In genomic region chr9:115658477-115658876, GRCm38 (mm10) we compare ENCODE assay signal across 24 mouse cellular contexts.
"Had no signal": no experiment of that assay in that cellular context is flagged by ENCODE, and none has a peak within 500 bp of the region (broad histone marks: within the 10 kb centered on the region; RNA-seq: fewer than 3 reads in every experiment).

No protein-coding gene starts in this region.

- H3K27me3 ChIP-seq: intestine, embryonic 15.5 days; limb, embryonic 12.5 days; limb, embryonic 15.5 days; midbrain, embryonic 15.5 days; neural tube, embryonic 12.5 days; neural tube, embryonic 15.5 days had no signal

- H3K36me3 ChIP-seq: intestine, embryonic 15.5 days; limb, embryonic 12.5 days; limb, embryonic 15.5 days; midbrain, embryonic 12.5 days; midbrain, embryonic 15.5 days; neural tube, embryonic 12.5 days; neural tube, embryonic 15.5 days had no signal

- H3K4me1 ChIP-seq: limb, embryonic 15.5 days; midbrain, embryonic 12.5 days; midbrain, embryonic 15.5 days; neural tube, embryonic 12.5 days; neural tube, embryonic 15.5 days had no signal

- H3K4me3 ChIP-seq: intestine, embryonic 15.5 days; layer of hippocampus, adult 2 months; left cerebral cortex, adult 2 months; limb, embryonic 12.5 days; limb, embryonic 15.5 days; midbrain, embryonic 12.5 days; midbrain, embryonic 15.5 days; neural tube, embryonic 12.5 days; neural tube, embryonic 15.5 days had no signal

- H3K4me2 ChIP-seq: intestine, embryonic 15.5 days; limb, embryonic 12.5 days; limb, embryonic 15.5 days; liver, embryonic 11.5 days; lung, embryonic 14.5 days; midbrain, embryonic 12.5 days; midbrain, embryonic 15.5 days; neural tube, embryonic 12.5 days; neural tube, embryonic 15.5 days had no signal

- H3K9me3 ChIP-seq: limb, embryonic 15.5 days; midbrain, embryonic 15.5 days; neural tube, embryonic 15.5 days had no signal

- H3K27ac ChIP-seq: intestine, embryonic 15.5 days; kidney, postnatal 0 days; layer of hippocampus, adult 2 months; left cerebral cortex, adult 2 months; limb, embryonic 12.5 days; limb, embryonic 15.5 days; liver, embryonic 14.5 days; macrophage; midbrain, embryonic 12.5 days; midbrain, embryonic 15.5 days; neural tube, embryonic 12.5 days; neural tube, embryonic 15.5 days had no signal

- H3K9ac ChIP-seq: intestine, embryonic 15.5 days; limb, embryonic 12.5 days; limb, embryonic 15.5 days; liver, embryonic 14.5 days; liver, postnatal 0 days; lung, embryonic 14.5 days; midbrain, embryonic 12.5 days; midbrain, embryonic 15.5 days; neural tube, embryonic 12.5 days; neural tube, embryonic 15.5 days had no signal

- ATAC-seq: intestine, embryonic 15.5 days; liver, postnatal 0 days; lung, postnatal 0 days; midbrain, embryonic 15.5 days had no signal

- DNase-seq: kidney, adult 11 months; kidney, postnatal 25 days; layer of hippocampus, adult 9-11 months; left cerebral cortex, postnatal 4 days; liver, postnatal 0 days; lung, embryonic 14.5 days; right cerebral cortex, postnatal 25 days; thymus, adult 2 months; thymus, postnatal 14 days; thymus, postnatal 4 days had no signal
